Mouse (Mus musculus): ENCODE data around the gene Rpl32.
A peak's percentile ranks its signal among the peaks of the same experiment; 100 is the strongest.

Rpl32 gene

DNA sequence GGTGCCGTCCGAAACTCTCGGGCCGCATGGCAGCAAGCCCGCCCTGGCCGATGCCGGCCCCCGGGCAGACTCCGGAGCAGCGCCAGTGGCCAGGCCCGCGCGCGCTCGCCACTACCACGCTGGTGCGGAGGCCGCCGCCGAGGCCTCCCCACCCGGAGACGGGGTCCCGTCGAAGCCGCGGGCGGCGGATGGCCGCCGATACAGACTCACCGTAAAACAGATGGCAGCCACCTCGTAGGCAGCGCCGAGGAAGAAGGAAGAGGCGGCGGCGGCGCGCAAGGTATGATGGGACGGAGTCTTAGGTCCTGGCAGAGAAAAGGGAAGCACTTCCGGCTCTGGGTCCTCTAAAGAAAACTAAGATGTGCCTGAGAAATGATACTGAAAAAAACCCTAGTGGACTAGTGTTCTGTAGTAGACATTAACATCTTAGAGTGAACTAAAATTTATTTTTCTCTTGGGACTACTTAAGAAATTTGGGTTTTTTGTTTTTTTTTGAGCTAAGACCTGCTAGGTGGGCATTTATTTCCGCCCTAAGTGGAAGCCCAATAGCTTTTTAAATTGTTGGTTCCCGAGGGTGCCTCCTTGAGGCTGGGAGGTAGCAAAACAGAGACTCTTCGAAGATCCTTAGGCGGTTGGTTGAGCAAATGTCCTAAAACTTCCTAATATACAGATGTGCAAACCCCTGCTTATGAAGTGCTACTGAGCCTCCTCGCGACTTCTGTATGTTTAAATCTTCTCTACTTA is at the start of gene Rpl32:
Gene Rpl32, minus strand, starts transcription at position 260 of the 744 bp plus-strand sequence.
- peak; percentile 81 to 87 for DNase-seq (ENCODE audit: low spot score in 2 of 2)

GRCm38 (mm10) chr6:115856361-115856745 is 47.8 kb upstream of the Rpl32 start:
- no peak for DNase-seq (ENCODE audit: low spot score in 2 of 2)

GRCm38 (mm10) chr6:115855733-115856360 is 47.3 kb upstream of the Rpl32 start:
- no peak for DNase-seq (ENCODE audit: low spot score in 2 of 2)

GRCm38 (mm10) chr6:115854432-115854831 is 45.9 kb upstream of the Rpl32 start:
- DNase-seq (ENCODE audit: low spot score in 2 of 2), result no peak

GRCm38 (mm10) chr6:115853985-115854384 is 45.4 kb upstream of the Rpl32 start:
- DNase-seq (ENCODE audit: low spot score in 2 of 2), result no peak

GRCm38 (mm10) chr6:115853091-115853813 is 44.7 kb upstream of the Rpl32 start, which contains the start of the genes Mbd4 and Ift122:
Gene Mbd4 (minus strand): TSS chr6:115853371.
Gene Ift122 (plus strand): TSS chr6:115853470.
- peak; percentile 99 for DNase-seq (ENCODE audit: low spot score in 2 of 2)

GRCm38 (mm10) chr6:115852446-115853090 is 44.0 kb upstream of the Rpl32 start:
- peak in 1 of 2 experiments; percentile 7 for DNase-seq (ENCODE audit: low spot score in 2 of 2)

GRCm38 (mm10) chr6:115848598-115849304 is 40.2 kb upstream of the Rpl32 start:
- peak; percentile 56 to 62 for DNase-seq (ENCODE audit: low spot score in 2 of 2)

DNA sequence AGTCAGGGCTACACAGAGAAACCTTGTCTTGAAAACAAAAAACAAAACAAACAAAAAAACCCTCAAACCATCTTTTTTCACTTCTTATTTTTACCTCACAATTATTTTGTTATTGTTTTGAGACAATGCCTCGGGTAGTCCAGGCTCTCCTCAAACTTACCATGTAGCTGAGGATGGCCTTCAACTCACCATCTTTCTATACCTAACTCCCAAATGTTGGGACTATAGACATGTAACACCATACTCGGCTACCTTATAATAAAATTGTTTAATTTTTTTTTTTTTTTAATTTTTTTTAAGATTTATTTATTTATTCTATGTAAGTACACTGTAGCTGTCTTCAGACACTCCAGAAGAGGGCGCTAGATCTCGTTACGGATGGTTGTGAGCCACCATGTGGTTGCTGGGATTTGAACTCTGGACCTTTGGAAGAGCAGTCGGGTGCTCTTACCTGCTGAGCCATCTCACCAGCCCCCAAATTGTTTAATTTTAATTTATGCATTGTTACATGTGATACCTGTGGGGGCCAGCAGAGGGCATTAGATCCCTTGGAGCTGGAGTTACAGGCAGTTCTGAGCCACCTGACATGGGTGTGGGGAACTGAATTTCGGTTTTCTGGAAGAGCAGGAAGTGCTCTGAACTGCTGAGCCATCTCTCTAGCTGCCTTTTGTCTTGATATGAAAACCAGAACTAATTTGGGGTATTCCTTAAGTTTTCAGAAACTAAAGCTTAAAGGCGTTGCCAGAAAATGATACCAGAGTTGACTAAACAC is 38.3 kb upstream of the Rpl32 start:
- DNase-seq (ENCODE audit: low spot score in 2 of 2), result peak; percentile 61 to 67

- DNase-seq (ENCODE audit: low spot score in 2 of 2), result no peak
These were observed 36.5 kb upstream of the Rpl32 start for GRCm38 (mm10) chr6:115845006-115845405.

- no peak for DNase-seq (ENCODE audit: low spot score in 2 of 2)
These were observed 30.2 kb upstream of the Rpl32 start for GRCm38 (mm10) chr6:115838745-115839144.

DNA sequence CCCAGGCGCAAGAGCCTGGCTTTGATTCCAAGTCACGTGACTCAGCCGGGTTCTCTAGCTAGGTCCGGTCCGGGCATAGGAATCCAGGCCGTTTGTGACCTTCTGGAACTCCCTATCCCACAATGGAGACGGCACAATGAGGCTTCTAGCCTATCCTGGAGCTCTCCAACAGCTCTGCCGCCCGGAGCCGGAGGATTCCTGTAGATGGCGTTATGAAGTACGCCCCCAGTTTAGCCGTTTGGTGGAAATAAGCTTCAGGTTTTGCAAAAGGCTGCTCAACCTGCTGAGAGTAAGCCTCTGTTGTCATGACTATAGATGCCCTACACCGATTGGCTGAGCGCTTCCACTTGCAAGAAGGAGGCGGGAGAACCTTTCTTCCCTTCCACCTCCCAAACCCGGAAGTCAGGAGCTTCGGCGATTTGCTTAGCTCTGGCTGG is 29.6 kb upstream of the Rpl32 start, which contains the start of gene Efcab12:
Gene Efcab12, minus strand, starts transcription at position 252 of the 437 bp plus-strand sequence.
- peak; percentile 64 for DNase-seq (ENCODE audit: low spot score in 2 of 2)

DNA sequence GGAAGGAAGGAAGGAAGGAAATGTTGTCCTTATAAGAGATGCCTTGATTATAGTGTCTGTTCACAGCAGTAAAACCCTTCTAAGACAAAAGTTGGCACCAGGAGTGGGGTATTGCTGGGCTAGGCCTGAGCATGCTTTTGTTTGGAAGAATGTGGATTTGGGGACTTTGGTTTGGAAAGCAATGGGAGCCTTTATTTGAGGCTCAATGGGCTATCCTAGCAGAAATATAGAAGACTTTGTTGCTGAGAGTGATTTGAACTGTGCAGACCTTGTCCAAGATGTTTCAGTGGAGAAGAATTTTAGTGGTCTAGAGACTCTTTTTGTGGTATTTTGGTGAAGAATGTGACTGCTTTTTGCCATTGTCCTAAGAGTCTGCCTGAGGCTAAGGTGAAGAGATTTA is 25.3 kb upstream of the Rpl32 start:
- DNase-seq (ENCODE audit: low spot score in 2 of 2), result no peak

GRCm38 (mm10) chr6:115832152-115832850 is 23.8 kb upstream of the Rpl32 start:
- no peak for DNase-seq (ENCODE audit: low spot score in 2 of 2)

DNA sequence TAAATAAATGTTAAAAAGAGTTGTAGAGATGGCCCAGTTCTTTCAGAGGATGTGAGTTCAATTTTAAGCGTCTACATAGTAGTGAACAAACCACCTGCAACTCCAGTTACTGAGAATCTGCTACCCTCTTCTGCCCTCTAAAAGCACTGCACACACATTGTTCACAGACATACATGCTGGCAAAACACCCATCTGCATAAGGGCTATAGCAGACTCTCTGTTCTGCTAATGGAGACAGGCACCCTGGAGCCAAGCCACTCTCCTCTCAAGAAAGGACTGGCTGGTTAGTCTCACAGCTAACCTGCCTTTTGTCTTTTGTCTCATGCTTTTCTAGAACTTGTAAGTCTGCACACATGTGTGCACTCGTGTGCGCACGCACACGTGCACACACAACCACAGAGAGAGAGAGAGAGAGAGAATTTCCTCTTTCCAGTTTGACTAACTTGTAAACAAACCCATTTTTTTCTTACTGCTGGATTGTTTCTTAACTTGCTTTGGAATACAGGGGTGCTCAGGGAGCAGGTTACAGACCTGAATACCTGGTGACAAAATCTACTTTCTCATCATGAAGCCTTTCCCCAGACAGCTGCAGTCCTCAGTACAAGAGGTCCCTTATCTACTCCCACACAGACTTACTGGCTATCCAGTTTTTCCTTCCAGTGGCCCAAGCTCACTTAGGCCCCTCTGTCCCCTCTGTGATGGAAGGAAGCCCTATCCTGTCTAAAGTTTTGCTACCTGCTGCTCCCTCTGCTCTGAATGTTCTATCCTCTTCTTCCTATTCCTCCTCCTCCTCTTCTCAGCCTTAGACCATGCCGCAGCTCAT is 22.4 kb upstream of the Rpl32 start:
- DNase-seq (ENCODE audit: low spot score in 2 of 2), result no peak

DNA sequence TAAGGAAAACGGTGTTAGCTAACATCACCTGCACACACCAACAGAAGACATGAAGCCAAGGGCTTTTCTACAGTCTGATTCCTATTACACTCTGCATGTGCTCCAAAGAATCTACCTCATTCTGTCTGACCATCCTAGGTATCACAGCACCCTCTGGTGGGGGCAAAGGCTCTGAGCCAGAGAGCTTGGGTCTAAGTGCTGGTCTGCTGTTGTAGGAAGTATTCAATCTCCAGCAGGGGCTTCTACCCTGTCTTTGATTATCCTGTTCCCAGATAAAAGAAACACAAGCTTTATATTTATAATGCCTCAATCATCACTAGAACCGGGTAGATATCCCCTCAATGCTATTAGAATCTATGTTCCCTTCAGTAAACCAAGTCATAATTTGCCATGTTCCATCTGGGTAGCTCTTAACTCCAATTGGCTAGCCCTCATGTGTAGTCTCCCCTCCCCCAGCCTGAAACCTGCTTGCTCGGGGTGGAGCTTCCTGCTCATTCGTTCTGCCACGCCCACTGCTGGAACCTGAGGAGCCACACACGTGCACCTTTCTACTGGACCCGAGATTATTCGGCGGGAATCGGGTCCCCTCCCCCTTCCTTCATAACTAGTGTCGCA is 15.4 kb upstream of the Rpl32 start:
- peak; percentile 72 to 80 for DNase-seq (ENCODE audit: low spot score in 2 of 2)

DNA sequence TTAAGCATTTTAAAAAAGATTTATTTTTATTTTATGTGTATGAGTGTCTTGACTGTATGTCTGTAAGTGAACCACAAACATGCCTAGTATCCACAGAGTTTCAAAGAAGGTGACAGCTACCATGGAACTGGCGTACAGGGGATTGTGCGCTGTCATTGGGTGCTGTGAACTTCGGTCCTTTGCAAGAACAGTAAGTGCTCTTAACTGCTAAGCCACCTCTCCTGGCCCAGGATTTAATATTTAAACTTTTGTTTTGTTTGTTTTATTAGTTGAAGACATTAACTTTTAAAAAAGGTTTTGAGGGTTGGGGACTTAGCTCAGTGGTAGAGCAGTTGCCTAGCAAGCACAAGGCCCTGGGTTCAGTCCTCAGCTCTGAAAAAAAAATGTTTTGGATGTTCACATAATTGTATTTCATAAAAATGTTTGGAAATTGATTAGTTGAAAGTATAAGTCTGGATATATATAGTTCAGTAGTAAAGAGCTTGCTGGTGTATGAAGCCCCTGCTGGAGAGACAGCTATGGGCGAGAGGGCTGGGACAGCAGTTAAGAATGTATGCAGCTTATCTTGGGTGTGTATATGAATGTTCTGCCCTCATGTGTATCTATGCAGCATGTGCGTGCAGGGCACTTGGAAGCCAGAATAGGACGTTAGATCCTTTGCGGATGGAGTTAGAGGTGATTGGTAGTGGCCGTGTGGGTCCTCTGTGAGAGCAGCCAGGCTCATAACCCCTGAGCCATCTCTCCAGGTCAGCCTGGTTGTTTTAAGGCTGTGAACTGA is 12.9 kb upstream of the Rpl32 start:
- DNase-seq (ENCODE audit: low spot score in 2 of 2), result no peak

GRCm38 (mm10) chr6:115818129-115818528 is 9.6 kb upstream of the Rpl32 start:
- no peak for DNase-seq (ENCODE audit: low spot score in 2 of 2)
